Mouse (Mus musculus): ENCODE results near the gene Degs1.

DNA sequence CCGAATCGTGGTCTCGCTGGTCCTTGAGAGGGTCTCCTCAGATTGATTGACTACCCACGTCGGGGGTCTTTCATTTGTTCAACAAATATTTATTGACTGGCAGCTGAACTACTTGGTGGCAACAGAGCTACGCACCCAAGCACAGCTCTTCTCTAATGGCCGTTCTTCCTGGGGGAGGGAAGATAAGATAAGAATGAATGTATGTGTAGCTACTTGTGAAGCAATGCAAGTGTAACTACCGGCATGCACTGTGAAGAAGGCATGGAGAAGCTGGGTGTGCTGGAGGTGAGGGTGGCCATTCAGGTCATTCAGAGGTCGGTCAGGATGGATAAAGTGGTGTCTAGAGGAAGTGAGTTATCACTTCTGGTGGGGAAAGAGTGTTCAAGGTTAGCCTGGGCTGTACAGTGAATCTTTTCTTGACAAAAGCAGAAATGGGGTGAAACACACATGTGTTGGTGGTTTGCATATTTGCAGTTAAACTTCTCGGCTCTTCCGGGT, 16.5 kb downstream of the Degs1 start:
- TF ChIP-seq FLI1 (IDR thresholded peaks at IDR 0.05; ENCODE audit: low read length) (no peak), GATA1 (IDR thresholded peaks at IDR 0.05; ENCODE audit: borderline replicate concordance, low read length) (no peak)

All from megakaryocyte, embryonic 14.5 days (primary cell).